Mouse (Mus musculus): ENCODE data around the gene Dnajb12.

DNA sequence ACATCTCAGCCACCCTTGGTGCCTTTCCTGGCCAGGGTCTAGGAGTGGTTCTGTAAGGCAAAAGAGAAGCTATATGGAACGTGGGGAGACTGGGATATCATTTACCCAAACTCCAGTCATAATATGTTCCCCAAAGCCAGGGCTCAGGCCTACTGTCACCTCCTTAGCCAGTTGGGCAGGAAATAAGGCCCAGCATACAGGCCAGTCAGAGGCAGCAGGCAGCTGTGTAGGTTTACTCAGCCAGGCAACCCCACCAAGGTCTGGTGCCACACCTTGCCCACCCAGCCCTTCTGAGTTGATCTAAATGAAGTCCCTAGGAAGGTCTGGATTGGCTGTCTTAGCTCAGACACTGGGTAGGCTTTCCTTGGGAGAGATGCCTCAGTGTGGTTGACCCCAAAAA, 22.1 kb downstream of the Dnajb12 start:
- TF ChIP-seq POLR2A (IDR thresholded peaks at IDR 0.05; ENCODE audit: extremely low read depth, insufficient read depth, low read length) (no peak), CTCF (IDR thresholded peaks at IDR 0.05; ENCODE audit: low read depth, low read length) (no peak)
